Comparison of ENCODE assay signal across 10 mouse cellular contexts in the genomic region with DNA sequence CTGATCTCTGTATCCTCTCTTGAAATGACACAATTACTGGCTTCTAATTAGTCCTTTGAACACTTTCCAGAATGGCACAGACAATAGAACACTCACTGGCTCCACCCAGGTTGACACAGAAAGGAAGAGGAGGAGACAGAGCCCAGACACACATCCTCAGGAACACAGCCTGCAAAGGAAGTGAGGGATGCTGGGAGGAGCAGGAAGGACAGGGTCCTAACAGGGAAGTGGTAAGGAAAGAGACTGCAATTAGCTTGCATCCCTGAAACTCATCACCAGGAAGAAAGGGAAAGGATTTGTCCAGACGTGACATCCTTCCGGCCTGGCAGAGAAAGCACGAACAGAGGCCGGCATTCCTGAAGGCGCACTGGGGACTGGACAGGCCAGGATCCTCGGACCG.
A peak's percentile ranks its signal among the peaks of the same experiment; 100 is the strongest.
DNase-seq lines count a peak whose midpoint lies in the region; ATAC-seq and TF ChIP-seq lines count a peak whose summit lies in the region.
"Had no signal": no experiment of that assay in that cellular context is flagged by ENCODE, and none has a peak within 500 bp of the region (broad histone marks: within the 10 kb centered on the region; RNA-seq: fewer than 3 reads in every experiment).

No protein-coding gene starts in this region.

- no peak for ATAC-seq in forebrain, embryonic 11.5 days (replicated peaks; ENCODE audit: low FRiP score)
- ATAC-seq in heart, postnatal 0 days (ENCODE audit: insufficient read depth, low read depth) = peak; percentile 75
- no peak for ATAC-seq in limb, embryonic 14.5 days (ENCODE audit: low FRiP score, low read depth)

- no peaks in the 10 kb centered on the region for H3K36me3 ChIP-seq in forebrain, embryonic 10.5 days (replicated peaks)
- no peaks in the 10 kb centered on the region for H3K36me3 ChIP-seq in forebrain, embryonic 11.5 days (ENCODE audit: control insufficient read depth, insufficient read depth, low read length)
- no peaks in the 10 kb centered on the region for H3K36me3 ChIP-seq in heart, postnatal 0 days (replicated peaks; ENCODE audit: control insufficient read depth, insufficient read depth, low read length)
- no peaks in the 10 kb centered on the region for H3K36me3 ChIP-seq in limb, embryonic 14.5 days (ENCODE audit: control insufficient read depth, insufficient read depth, low read length)

- no peak overlapping the region for H3K9ac ChIP-seq in forebrain, embryonic 11.5 days (ENCODE audit: low read length)
- no peak overlapping the region for H3K9ac ChIP-seq in heart, postnatal 0 days (replicated peaks; ENCODE audit: low read depth, low read length)
- no peak overlapping the region for H3K9ac ChIP-seq in limb, embryonic 14.5 days (ENCODE audit: low read depth, low read length, severe bottlenecking)

- no peaks in the 10 kb centered on the region for H3K27me3 ChIP-seq in forebrain, embryonic 10.5 days (ENCODE audit: poor library complexity, severe bottlenecking)
- no peaks in the 10 kb centered on the region for H3K27me3 ChIP-seq in forebrain, embryonic 11.5 days (ENCODE audit: control insufficient read depth, insufficient read depth, low read length)
- no peaks in the 10 kb centered on the region for H3K27me3 ChIP-seq in heart, postnatal 0 days (ENCODE audit: control insufficient read depth, insufficient read depth, low read length)
- H3K27me3 ChIP-seq in limb, embryonic 14.5 days (ENCODE audit: control insufficient read depth, insufficient read depth, low read length) = no peaks in the 10 kb centered on the region

- no peak overlapping the region for H3K4me3 ChIP-seq in forebrain, embryonic 10.5 days
- no peak overlapping the region for H3K4me3 ChIP-seq in forebrain, embryonic 11.5 days (ENCODE audit: low read depth, low read length)
- no peak overlapping the region for H3K4me3 ChIP-seq in heart, postnatal 0 days (ENCODE audit: low read depth, low read length)
- H3K4me3 ChIP-seq in limb, embryonic 14.5 days (replicated peaks; ENCODE audit: low read length) = no peak overlapping the region
- H3K4me3 ChIP-seq: erythroblast, embryonic 14.5 days had no signal

- peaks cover 44% of the 10 kb centered on the region for H3K4me1 ChIP-seq in forebrain, embryonic 10.5 days
- H3K4me1 ChIP-seq in forebrain, embryonic 11.5 days (replicated peaks; ENCODE audit: control insufficient read depth, insufficient read depth, low read length) = peaks cover 10% of the 10 kb centered on the region; the same call in 1 of the 2 replicates
- H3K4me1 ChIP-seq in heart, postnatal 0 days (ENCODE audit: control insufficient read depth, insufficient read depth) = peaks cover 11% of the 10 kb centered on the region; the same call in 1 of the 2 replicates
- peaks cover 15% of the 10 kb centered on the region for H3K4me1 ChIP-seq in limb, embryonic 14.5 days (ENCODE audit: control insufficient read depth, insufficient read depth, low read length)

- peak; percentile 64; the same call in 1 of the 2 replicates for TF ChIP-seq EP300 in heart, postnatal 0 days (IDR thresholded peaks at IDR 0.05; ENCODE audit: low read depth)

- TF ChIP-seq POLR2A in limb, embryonic 14.5 days (IDR thresholded peaks at IDR 0.05; ENCODE audit: borderline replicate concordance, extremely low read depth, insufficient read depth, insufficient read length) = no peak

- 81% methylated on average over 7 of the region's 7 CpGs for WGBS in forebrain, embryonic 10.5 days
- WGBS in forebrain, embryonic 11.5 days = 82% methylated on average over 7 of the region's 7 CpGs
- 64% methylated on average over 7 of the region's 7 CpGs for WGBS in heart, postnatal 0 days
- WGBS in limb, embryonic 14.5 days = 86% methylated on average over 7 of the region's 7 CpGs

- no peak overlapping the region for H3K4me2 ChIP-seq in forebrain, embryonic 11.5 days (ENCODE audit: low read depth, low read length, severe bottlenecking)
- no peak overlapping the region for H3K4me2 ChIP-seq in heart, postnatal 0 days (ENCODE audit: low read depth, low read length)
- no peak overlapping the region for H3K4me2 ChIP-seq in limb, embryonic 14.5 days (replicated peaks; ENCODE audit: low read depth, low read length, severe bottlenecking)

- H3K9me3 ChIP-seq in forebrain, embryonic 10.5 days = no peaks in the 10 kb centered on the region
- no peaks in the 10 kb centered on the region for H3K9me3 ChIP-seq in forebrain, embryonic 11.5 days (ENCODE audit: control insufficient read depth, low read length)
- no peaks in the 10 kb centered on the region for H3K9me3 ChIP-seq in heart, postnatal 0 days (replicated peaks; ENCODE audit: control insufficient read depth, low read length)
- H3K9me3 ChIP-seq in limb, embryonic 14.5 days (ENCODE audit: control insufficient read depth, low read length) = no peaks in the 10 kb centered on the region

- no peak for TF ChIP-seq CTCF in heart, postnatal 0 days (IDR thresholded peaks at IDR 0.05; ENCODE audit: low read depth)

- DNase-seq in forebrain, embryonic 10.5 days (ENCODE audit: extremely low spot score, low spot score) = no peak
- no peak for DNase-seq in forebrain, embryonic 11.5 days (ENCODE audit: low spot score)
- DNase-seq in R1 (ENCODE audit: low read depth, low spot score) = peak; percentile 54
- peak; percentile 18 for DNase-seq in heart, postnatal 0 days (ENCODE audit: low spot score)
- no peak for DNase-seq in limb, embryonic 14.5 days (ENCODE audit: low spot score)
- no peak for DNase-seq in layer of hippocampus, postnatal 25 days (ENCODE audit: extremely low spot score in 1 of 2, low spot score in 1 of 2)
- DNase-seq in c-Kit-positive CD71-positive TER-119-positive erythroid progenitor cells, embryonic 14.5 days (ENCODE audit: low spot score) = no peak
- no peak for DNase-seq in urinary bladder, postnatal 36 days (ENCODE audit: low spot score in 2 of 2)
- DNase-seq: right cerebral cortex, postnatal 14 days had no signal

- peak overlapping the region; percentile 51 for H3K27ac ChIP-seq in forebrain, embryonic 10.5 days
- H3K27ac ChIP-seq in forebrain, embryonic 11.5 days (ENCODE audit: low read depth, low read length) = no peak overlapping the region
- peak overlapping the region; percentile 67 for H3K27ac ChIP-seq in heart, postnatal 0 days (ENCODE audit: low read depth)
- 0 out of 2 replicates have a peak overlapping the region, but pooled peaks have one; percentile 19 for H3K27ac ChIP-seq in limb, embryonic 14.5 days (replicated peaks; ENCODE audit: low read depth, low read length)

Comparison
In these comparisons a context has a peak if more than half of its experiments do, and no peak if none do; other contexts are left out.
1. DNase-seq: peak in R1 (single experiment) and heart, postnatal 0 days (single experiment); none in forebrain, embryonic 10.5 days (single experiment), forebrain, embryonic 11.5 days (single experiment), limb, embryonic 14.5 days (single experiment), layer of hippocampus, postnatal 25 days (0 of 2), c-Kit-positive CD71-positive TER-119-positive erythroid progenitor cells, embryonic 14.5 days (single experiment) and urinary bladder, postnatal 36 days (0 of 2).